Mouse (Mus musculus) forebrain, embryonic 16.5 days (tissue): ENCODE measurements around the gene Tmem165. TPM values are rescaled to one million over a fixed set of nuclear protein-coding genes. Genes with fewer than 3 reads are reported as not detected.

Experiments
- ATAC-seq: fragments of 200-750 bp; cut with Nextera tagmentation; 2 replicates; pipeline ENCODE4 v1.8.0; 2017; ENCODE audit warnings: mild to moderate bottlenecking, moderate library complexity
- H3K27ac ChIP-seq: fragments of 300-500 bp; sonication (generic); 2 replicates; pipeline ENCODE4 v1.5.1; 2014; ENCODE audit warnings: low read length, control low read depth
- H3K27me3 ChIP-seq: fragments of 300-500 bp; sonication (generic); replicated peaks from 2 replicates; pipeline ENCODE4 v1.6.1; 2014; ENCODE audit warnings: low read length; ENCODE audit not compliant: control insufficient read depth, insufficient read depth
- H3K36me3 ChIP-seq: fragments of 300-500 bp; sonication (generic); 2 replicates; pipeline ENCODE4 v1.6.1; 2014; ENCODE audit not compliant: control insufficient read depth, insufficient read depth
- H3K4me1 ChIP-seq: fragments of 300-500 bp; sonication (generic); replicated peaks from 2 replicates; pipeline ENCODE4 v1.6.1; 2014; ENCODE audit warnings: low read length; ENCODE audit not compliant: control insufficient read depth, insufficient read depth
- H3K4me2 ChIP-seq: fragments of 300-500 bp; sonication (generic); 2 replicates; pipeline ENCODE4 v1.6.1; 2014; ENCODE audit warnings: mild to moderate bottlenecking, low read length, control low read depth
- H3K4me3 ChIP-seq: fragments of 300-500 bp; sonication (generic); replicated peaks from 2 replicates; pipeline ENCODE4 v1.5.1; 2014; ENCODE audit warnings: mild to moderate bottlenecking, low read length, control low read depth
- H3K9ac ChIP-seq: fragments of 300-500 bp; sonication (generic); replicated peaks from 2 replicates; pipeline ENCODE4 v1.6.1; 2014; ENCODE audit warnings: low read depth, low read length, control low read depth
- H3K9me3 ChIP-seq: fragments of 300-500 bp; sonication (generic); 2 replicates; pipeline ENCODE4 v1.6.1; 2016; ENCODE audit warnings: low read length; ENCODE audit not compliant: control insufficient read depth
- WGBS: fragments of 180-500 bp; shearing (Covaris S2); extraction: QIAGEN DNeasy Blood & Tissue Kit; methylation state at CpG from one replicate; pipeline ENCODE4 v1.1.7; 2014; 5-methylcytosine and 5-hydroxymethylcytosine counted together
- polyA plus RNA-seq: library from polyadenylated mRNA; unstranded; fragments of >200 nt; fragmentation: Nextera tagmentation; extraction: Ambion mirVana; gene quantifications from 2 replicates; pipeline ENCODE4 v1.2.1, GENCODE M21; 2015

Tmem165 gene
- polyA plus RNA-seq, 1 experiment from 2014 or later: 40.3 TPM

GRCm38 (mm10) chr5:76250948-76251347 is 67.3 kb downstream of the Tmem165 start:
- Histone ChIP-seq H3K36me3 (no peaks in the 10 kb centered on the region; the same call in 1 of the 2 replicates), H3K9ac (no peak overlapping the region), H3K4me1 (no peaks in the 10 kb centered on the region), H3K4me3 (no peak overlapping the region), H3K4me2 (no peak overlapping the region), H3K27me3 (no peaks in the 10 kb centered on the region), H3K27ac (no peak overlapping the region), H3K9me3 (no peaks in the 10 kb centered on the region)
- WGBS: 93% methylated on average over 3 of the region's 3 CpGs
- ATAC-seq: no peak

Other genes with a start within 250 kb of the Tmem165 start
- gene Kdr, start 205.4 kb upstream of the Tmem165 start, polyA plus RNA-seq: 22.8 and 26.0 TPM in 2 replicates
- 17.3 and 19.8 TPM in 2 replicates for gene Srd5a3, start 43.6 kb upstream of the Tmem165 start, polyA plus RNA-seq
- 13.0 and 16.7 TPM in 2 replicates for gene Clock, start 120.9 kb downstream of the Tmem165 start, polyA plus RNA-seq
- not detected in 2 replicates for gene Pdcl2, start 147.3 kb downstream of the Tmem165 start, polyA plus RNA-seq
- gene Nmu, start 179.9 kb downstream of the Tmem165 start, polyA plus RNA-seq: not detected in 2 replicates